Mouse (Mus musculus): ENCODE measurements around the gene Gm3404.
"Not testable (repeated sequence)": the region's sequence is repeated elsewhere in the genome, so short reads cannot be mapped to it uniquely, and the experiment has no call there.

The Gm3404 gene

GRCm38 (mm10) chr5:146525501-146525900 is at the start of gene Gm3404:
TSS of gene Gm3404 (plus strand) at chr5:146525801.
- not testable (repeated sequence) for DNase-seq

- DNase-seq, result peak in 1 of 2 experiments; percentile 8
Observed at GRCm38 (mm10) chr5:146479564-146479963, 46.0 kb upstream of the Gm3404 start.

- not testable (repeated sequence) for DNase-seq
Observed at GRCm38 (mm10) chr5:146481665-146482064, 43.9 kb upstream of the Gm3404 start, which contains the start of gene Gm6408. TSS of gene Gm6408 (plus strand) at chr5:146481965.

GRCm38 (mm10) chr5:146488959-146489358 is 36.6 kb upstream of the Gm3404 start:
- DNase-seq, result peak; percentile 19 to 23

GRCm38 (mm10) chr5:146491063-146491462 is 34.5 kb upstream of the Gm3404 start, which contains the start of gene Gm6370:
TSS of gene Gm6370 (plus strand) at chr5:146491363.
- not testable (repeated sequence) for DNase-seq

- not testable (repeated sequence) for DNase-seq
Observed at GRCm38 (mm10) chr5:146502099-146502498, 23.5 kb upstream of the Gm3404 start, which contains the start of gene 4930449I24Rik. TSS of gene 4930449I24Rik (plus strand) at chr5:146502399.

GRCm38 (mm10) chr5:146513823-146514222 is 11.8 kb upstream of the Gm3404 start, which contains the start of gene Gm3402:
TSS of gene Gm3402 (plus strand) at chr5:146514123.
- DNase-seq, result not testable (repeated sequence)

- not testable (repeated sequence) for DNase-seq
Observed at GRCm38 (mm10) chr5:146537347-146537746, 11.7 kb downstream of the Gm3404 start, which contains the start of gene Gm3409. TSS of gene Gm3409 (plus strand) at chr5:146537647.

GRCm38 (mm10) chr5:146555836-146556235 is 30.2 kb downstream of the Gm3404 start, which contains the start of gene Gm3415:
TSS of gene Gm3415 (plus strand) at chr5:146556136.
- DNase-seq, result not testable (repeated sequence)

- no peak for DNase-seq
Observed at GRCm38 (mm10) chr5:146564259-146564658, 38.7 kb downstream of the Gm3404 start.

- peak; percentile 23 to 32 for DNase-seq
Observed at GRCm38 (mm10) chr5:146567054-146567453, 41.5 kb downstream of the Gm3404 start.

GRCm38 (mm10) chr5:146570179-146570578 is 44.6 kb downstream of the Gm3404 start:
- not testable (repeated sequence) for DNase-seq

GRCm38 (mm10) chr5:146571830-146572734 is 46.5 kb downstream of the Gm3404 start:
- not testable (repeated sequence) for DNase-seq

GRCm38 (mm10) chr5:146572735-146573042 is 47.1 kb downstream of the Gm3404 start:
- DNase-seq, result not testable (repeated sequence)

GRCm38 (mm10) chr5:146576668-146577067 is 51.1 kb downstream of the Gm3404 start:
- DNase-seq, result no peak
